Mouse (Mus musculus) testis, adult 2 months (tissue): ENCODE measurements at regions not wholly inside any gene's neighbourhood (a gene's known extent, or its start where the extent isn't known, plus 50 kb on each side); places are given as distances from the start of the nearest gene placed in this dataset.

Experiments
- CTCF ChIP-seq: fragments of 200-500 bp; IDR thresholded peaks from 2 replicates; pipeline ENCODE4 v1.5.1; 2012; ENCODE audit warnings: low read depth, mild to moderate bottlenecking, inconsistent platforms, low read length, moderate library complexity; ENCODE audit not compliant: control insufficient read depth, insufficient read depth, insufficient replicate concordance
- POLR2A ChIP-seq: fragments of 200-500 bp; IDR thresholded peaks from 2 replicates; pipeline ENCODE4 v1.6.1; 2012; ENCODE audit warnings: low read depth, mild to moderate bottlenecking, inconsistent platforms, low read length, moderate library complexity; ENCODE audit not compliant: control insufficient read depth

DNA sequence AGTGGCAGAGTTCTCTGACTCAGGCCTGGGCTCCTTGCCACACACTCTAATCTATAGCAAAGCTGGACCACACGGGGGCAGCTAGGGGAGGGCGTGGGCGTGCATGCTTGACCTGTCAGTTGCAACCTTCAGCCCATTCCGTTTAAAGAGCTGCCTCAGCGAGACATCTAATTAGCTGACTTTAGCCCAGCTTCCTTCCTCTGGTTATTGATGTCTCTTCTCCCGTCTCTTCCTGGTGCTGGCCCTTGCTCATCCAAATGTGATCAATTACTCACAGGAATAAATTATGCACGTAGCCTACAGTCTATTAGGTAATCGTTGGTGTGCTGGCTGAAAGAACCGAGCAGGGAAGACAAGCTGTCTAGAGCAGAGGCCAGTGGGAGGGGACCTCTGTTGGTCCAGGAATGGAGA lies 219.0 kb downstream of the Rplp1 start:
- TF ChIP-seq CTCF (no peak), POLR2A (no peak)
